ENCODE assay signal across 20 mouse cellular contexts in the genomic region with DNA sequence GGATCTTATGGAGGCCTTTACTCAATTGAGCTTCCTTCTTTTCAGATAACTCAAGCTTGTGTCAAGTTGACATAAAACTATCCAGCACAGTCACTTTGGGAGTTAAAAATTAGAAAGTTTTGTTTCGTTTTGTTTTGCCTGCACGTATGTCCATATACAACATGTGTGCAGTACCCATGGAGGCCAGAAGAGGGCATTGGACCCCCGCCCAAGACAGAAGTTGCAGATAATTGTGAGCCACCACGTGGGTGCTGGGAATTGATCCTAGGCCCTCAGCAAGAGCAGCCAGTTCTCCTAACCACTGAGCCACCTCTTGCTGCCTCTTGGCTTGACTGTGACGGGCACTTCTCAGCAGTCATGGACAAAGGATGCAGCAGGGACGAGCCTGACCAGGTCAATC.
DNase-seq lines count a peak whose midpoint lies in the region; ATAC-seq and TF ChIP-seq lines count a peak whose summit lies in the region.
"Had no signal": no experiment of that assay in that cellular context is flagged by ENCODE, and none has a peak within 500 bp of the region (broad histone marks: within the 10 kb centered on the region; RNA-seq: fewer than 3 reads in every experiment).

No protein-coding gene starts in this region.

- in situ Hi-C loops in ES-E14 (cut with MboI; ENCODE audit: low sequenced_read_pairs in 2 of 2, unreplicated experiment in 2 of 2) = loop anchor here (25.0 kb wide), 1 partner anchor 575 kb away; no protein-coding TSS in a partner anchor

- no peak overlapping the region for H3K27ac ChIP-seq in gastrocnemius, adult 2 months
- no peak overlapping the region for H3K27ac ChIP-seq in liver, embryonic 14.5 days
- no peak overlapping the region for H3K27ac ChIP-seq in liver, embryonic 11.5 days (ENCODE audit: low read depth, low read length)
- H3K27ac ChIP-seq in ES-E14 (ENCODE audit: insufficient read depth, low read depth, low read length, poor library complexity, severe bottlenecking) = no peak overlapping the region
- H3K27ac ChIP-seq: liver, embryonic 15.5 days; midbrain, embryonic 10.5 days had no signal

- peak; percentile 10; the same call in 1 of the 2 replicates for TF ChIP-seq CTCF in gastrocnemius, adult 2 months (IDR thresholded peaks at IDR 0.05)
- TF ChIP-seq CTCF in liver, embryonic 14.5 days (IDR thresholded peaks at IDR 0.05; ENCODE audit: low read depth) = peak; percentile 55

- no peaks in the 10 kb centered on the region for H3K27me3 ChIP-seq in liver, embryonic 14.5 days (ENCODE audit: control insufficient read depth, insufficient read depth, low read length)
- no peaks in the 10 kb centered on the region for H3K27me3 ChIP-seq in liver, embryonic 11.5 days (replicated peaks; ENCODE audit: control insufficient read depth, insufficient read depth, low read length)
- H3K27me3 ChIP-seq: heart, embryonic 12.5 days; liver, embryonic 15.5 days had no signal

- H3K4me1 ChIP-seq in liver, embryonic 14.5 days (replicated peaks; ENCODE audit: control insufficient read depth in 2 of 2, insufficient read depth in 2 of 2, low read length in 1 of 2) = peaks cover 9 to 26% of the 10 kb centered on the region in 2 experiments
- peaks cover 9% of the 10 kb centered on the region for H3K4me1 ChIP-seq in liver, embryonic 11.5 days (replicated peaks; ENCODE audit: control insufficient read depth, insufficient read depth, low read length)
- peaks cover 6 to 8% of the 10 kb centered on the region in 2 experiments; a peak in 3 of 4 replicates for H3K4me1 ChIP-seq in ES-E14 (ENCODE audit: control insufficient read depth in 2 of 2, insufficient read depth in 2 of 2, low read length in 2 of 2, poor library complexity in 1 of 2)

- no peaks in the 10 kb centered on the region for H3K36me3 ChIP-seq in liver, embryonic 14.5 days (replicated peaks; ENCODE audit: control insufficient read depth, insufficient read depth, low read depth)
- no peaks in the 10 kb centered on the region for H3K36me3 ChIP-seq in liver, embryonic 11.5 days (ENCODE audit: control insufficient read depth, insufficient read depth, low read length)
- H3K36me3 ChIP-seq in ES-E14 (ENCODE audit: control insufficient read depth, insufficient read depth, low read length, poor library complexity, severe bottlenecking) = peaks cover 2% of the 10 kb centered on the region; the same call in 1 of the 2 replicates
- H3K36me3 ChIP-seq: liver, embryonic 15.5 days had no signal

- 78% methylated on average over 6 of the region's 6 CpGs for WGBS in liver, embryonic 14.5 days (ENCODE audit: insufficient replicate concordance)
- WGBS in liver, embryonic 11.5 days = 84% methylated on average over 6 of the region's 6 CpGs

- no peak for TF ChIP-seq EP300 in liver, embryonic 14.5 days (IDR thresholded peaks at IDR 0.05; ENCODE audit: low read depth)

- no peaks in the 10 kb centered on the region for H3K9me3 ChIP-seq in liver, embryonic 14.5 days (ENCODE audit: control insufficient read depth, low read length)
- H3K9me3 ChIP-seq in liver, embryonic 11.5 days (ENCODE audit: control insufficient read depth, low read length) = no peaks in the 10 kb centered on the region
- no peaks in the 10 kb centered on the region for H3K9me3 ChIP-seq in ES-E14 (ENCODE audit: control insufficient read depth, insufficient read depth, low read depth, low read length)
- H3K9me3 ChIP-seq: liver, embryonic 15.5 days had no signal

- intact Hi-C loops in gastrocnemius, adult 2 months (cut with DNase I) = no loop called here
- intact Hi-C loops in gastrocnemius, postnatal 36 days (cut with DNase I) = no loop called here

- H3K9ac ChIP-seq in liver, embryonic 14.5 days (replicated peaks) = no peak overlapping the region
- H3K9ac ChIP-seq in liver, embryonic 11.5 days (ENCODE audit: low read depth, low read length) = no peak overlapping the region
- no peak overlapping the region for H3K9ac ChIP-seq in ES-E14 (ENCODE audit: insufficient read depth, low read depth, low read length, poor library complexity, severe bottlenecking)
- H3K9ac ChIP-seq: forebrain, postnatal 0 days; heart, embryonic 12.5 days; liver, embryonic 15.5 days had no signal

- no peak for ATAC-seq in liver, embryonic 14.5 days (ENCODE audit: insufficient read depth)
- no peak for ATAC-seq in liver, embryonic 11.5 days (replicated peaks; ENCODE audit: low FRiP score)
- ATAC-seq: forebrain, postnatal 0 days; hindbrain, embryonic 16.5 days had no signal

- DNase-seq in gastrocnemius, adult 2 months = no peak
- DNase-seq in gastrocnemius, postnatal 36 days = no peak
- no peak for DNase-seq in liver, embryonic 14.5 days (ENCODE audit: low read depth in 3 of 3, low spot score in 3 of 3)
- DNase-seq in liver, embryonic 11.5 days (ENCODE audit: low spot score) = no peak
- DNase-seq in ES-E14 (ENCODE audit: low read depth, low spot score) = no peak
- DNase-seq in induced T-regulatory cell, adult 2 months (ENCODE audit: low read depth) = peak; percentile 38
- DNase-seq in frontal cortex, postnatal 25 days (ENCODE audit: low spot score in 2 of 2) = no peak
- no peak for DNase-seq in urinary bladder, postnatal 10 days (ENCODE audit: low spot score)
- DNase-seq: adrenal gland, postnatal 25 days; cerebellum, adult 9-10 months; forebrain, postnatal 0 days; gastrocnemius, postnatal 10 days; kidney, adult 8-10 months; layer of hippocampus, postnatal 36 days; lung, postnatal 4 days; thymus, postnatal 36 days had no signal

- no peak overlapping the region for H3K4me2 ChIP-seq in liver, embryonic 14.5 days (ENCODE audit: low read depth)
- no peak overlapping the region for H3K4me2 ChIP-seq in liver, embryonic 11.5 days
- H3K4me2 ChIP-seq: heart, embryonic 12.5 days; liver, embryonic 15.5 days had no signal

- no peak overlapping the region for H3K4me3 ChIP-seq in gastrocnemius, adult 2 months
- H3K4me3 ChIP-seq in liver, embryonic 14.5 days (ENCODE audit: insufficient read depth in 1 of 2, low read depth in 2 of 2, low read length in 2 of 2) = no peak overlapping the region
- H3K4me3 ChIP-seq in liver, embryonic 11.5 days (ENCODE audit: low read depth, low read length) = no peak overlapping the region
- H3K4me3 ChIP-seq in ES-E14 (ENCODE audit: insufficient read depth in 1 of 2, low read depth in 1 of 2, low read length in 2 of 2, poor library complexity in 1 of 2, severe bottlenecking in 1 of 2) = no peak overlapping the region
- H3K4me3 ChIP-seq: heart, embryonic 12.5 days; liver, embryonic 15.5 days; midbrain, embryonic 10.5 days had no signal

TF ChIP-seq in ES-E14, 5 proteins besides CTCF, POLR2A, EP300 and RAD21:
- TF ChIP-seq CHD2 (IDR thresholded peaks at IDR 0.05; ENCODE audit: low read depth, low read length) (no peak), HCFC1 (IDR thresholded peaks at IDR 0.05; ENCODE audit: borderline replicate concordance, insufficient read depth, low read length) (no peak), ZNF384 (IDR thresholded peaks at IDR 0.05; ENCODE audit: low read depth, low read length) (no peak), ZC3H11A (IDR thresholded peaks at IDR 0.05; ENCODE audit: borderline replicate concordance, low read depth, low read length) (0 out of 2 replicates have a peak, but pooled peaks have one; percentile 36), MAFK (IDR thresholded peaks at IDR 0.05; ENCODE audit: insufficient read depth, low read depth, low read length) (no peak)
TF ChIP-seq in ES-E14: peak in this region for 1.
